Mouse (Mus musculus) CH12.LX (cell line): ENCODE data around the gene Pik3c2g. TPM values are rescaled to one million over a fixed set of nuclear protein-coding genes. Genes with fewer than 3 reads are reported as not detected.

Source experiments
- DNase-seq: peaks from one replicate; pipeline ENCODE4 v3.0.0-alpha.2; 2013; ENCODE audit errors: extremely low read depth
- H3K27ac ChIP-seq: 2 replicates; pipeline ENCODE4 v1.5.1; 2012; ENCODE audit warnings: low read depth, mild to moderate bottlenecking, control low read depth, moderate library complexity; ENCODE audit not compliant: insufficient read depth
- H3K27me3 ChIP-seq: replicated peaks from 2 replicates; pipeline ENCODE3; 2012; ENCODE audit warnings: inconsistent platforms
- H3K36me3 ChIP-seq, 2 experiments: replicated peaks in 1 of 2; 2 replicates each; pipeline versions ENCODE3 to v1.6.1; 2012; ENCODE audit warnings: inconsistent platforms in 1 of 2, low read length in 1 of 2, mild to moderate bottlenecking in 1 of 2, mixed read lengths in 1 of 2, moderate library complexity in 1 of 2; ENCODE audit not compliant: control insufficient read depth in 1 of 2, insufficient read depth in 1 of 2
- H3K4me1 ChIP-seq, 2 experiments: 2 replicates each; pipeline ENCODE4 v1.6.1; 2012; ENCODE audit warnings: inconsistent platforms in 1 of 2, moderate library complexity in 1 of 2; ENCODE audit not compliant: insufficient read depth in 2 of 2, control insufficient read depth in 1 of 2
- H3K4me2 ChIP-seq: 2 replicates; pipeline ENCODE4 v1.6.1; 2012; ENCODE audit warnings: low read depth, mild to moderate bottlenecking, control low read depth; ENCODE audit not compliant: poor library complexity, insufficient read depth, severe bottlenecking
- H3K4me3 ChIP-seq, 3 experiments: fragments of 150-350 bp in 1 of 3; sonication (generic) in 1 of 3; replicated peaks in 1 of 3; 2 replicates each; pipeline versions ENCODE3 to v1.5.1; 2011 to 2012; ENCODE audit warnings: low read depth in 2 of 3, low read length in 2 of 3, mild to moderate bottlenecking in 2 of 3, moderate library complexity in 2 of 3, control low read depth in 1 of 3, improper control_type of control experiment in 1 of 3, inconsistent platforms in 1 of 3, mixed read lengths in 1 of 3; ENCODE audit not compliant: poor library complexity in 1 of 3
- H3K79me2 ChIP-seq: replicated peaks from 2 replicates; pipeline ENCODE4 v1.6.1; 2012; ENCODE audit warnings: mild to moderate bottlenecking, moderate library complexity; ENCODE audit not compliant: control insufficient read depth, poor library complexity, insufficient read depth, severe bottlenecking; ENCODE audit errors: extremely low read depth
- H3K9ac ChIP-seq: 2 replicates; pipeline ENCODE4 v1.6.1; 2012; ENCODE audit warnings: low read depth, mild to moderate bottlenecking, control low read depth, moderate library complexity; ENCODE audit not compliant: insufficient read depth
- H3K9me3 ChIP-seq: replicated peaks from 2 replicates; pipeline ENCODE3; 2012; ENCODE audit warnings: low read length, inconsistent platforms, mixed read lengths
- BHLHE40 ChIP-seq: IDR thresholded peaks from 2 replicates; pipeline ENCODE4 v1.6.1; 2011; ENCODE audit warnings: mild to moderate bottlenecking, low read depth, low read length, improper control_type of control experiment
- CHD1 ChIP-seq: IDR thresholded peaks from 2 replicates; pipeline ENCODE4 v1.6.1; 2012; ENCODE audit warnings: low read depth, low read length, improper control_type of control experiment, inconsistent platforms
- CTCF ChIP-seq, 2 experiments: IDR thresholded peaks in 1 of 2; conservative IDR thresholded peaks in 1 of 2; 2 replicates each; pipeline ENCODE4 v1.5.1; 2011 to 2012; ENCODE audit warnings: low read depth in 2 of 2, low read length in 2 of 2, improper control_type of control experiment in 1 of 2, inconsistent platforms in 1 of 2, mild to moderate bottlenecking in 1 of 2, moderate library complexity in 1 of 2
- E2F4 ChIP-seq: IDR thresholded peaks from 2 replicates; pipeline ENCODE4 v1.6.1; 2011; ENCODE audit warnings: low read depth, low read length, improper control_type of control experiment; ENCODE audit not compliant: insufficient replicate concordance
- EP300 ChIP-seq: IDR thresholded peaks from 2 replicates; pipeline ENCODE4 v1.6.1; 2011; ENCODE audit warnings: low read length, improper control_type of control experiment
- IRF4 ChIP-seq: IDR thresholded peaks from 2 replicates; pipeline ENCODE4 v1.6.1; 2014; ENCODE audit warnings: low read depth, mild to moderate bottlenecking, inconsistent platforms, low read length, improper control_type of control experiment
- JUN ChIP-seq: IDR thresholded peaks from 2 replicates; pipeline ENCODE4 v1.6.1; 2011; ENCODE audit warnings: low read depth, mild to moderate bottlenecking, low read length, improper control_type of control experiment, moderate library complexity; ENCODE audit not compliant: insufficient read depth
- JUND ChIP-seq: conservative IDR thresholded peaks from 2 replicates; pipeline ENCODE4 v1.6.1; 2011; ENCODE audit warnings: low read depth, low read length, improper control_type of control experiment
- KAT2A ChIP-seq: IDR thresholded peaks from 2 replicates; pipeline ENCODE4 v1.6.1; 2012; ENCODE audit warnings: low read length, improper control_type of control experiment, inconsistent platforms; ENCODE audit not compliant: insufficient replicate concordance
- MAFK ChIP-seq: IDR thresholded peaks from 2 replicates; pipeline ENCODE4 v1.6.1; 2011; ENCODE audit warnings: low read length, improper control_type of control experiment; ENCODE audit not compliant: insufficient replicate concordance
- MAZ ChIP-seq: IDR thresholded peaks from 2 replicates; pipeline ENCODE4 v1.6.1; 2012; ENCODE audit warnings: low read depth, mild to moderate bottlenecking, inconsistent platforms, low read length, improper control_type of control experiment, moderate library complexity
- MEF2A ChIP-seq: IDR thresholded peaks from 2 replicates; pipeline ENCODE4 v1.6.1; 2014; ENCODE audit warnings: low read depth, mild to moderate bottlenecking, inconsistent platforms, low read length, improper control_type of control experiment, borderline replicate concordance
- MXI1 ChIP-seq: IDR thresholded peaks from 2 replicates; pipeline ENCODE4 v1.6.1; 2011; ENCODE audit warnings: mild to moderate bottlenecking, low read depth, low read length, improper control_type of control experiment
- MYC ChIP-seq: IDR thresholded peaks from 2 replicates; pipeline ENCODE4 v1.6.1; 2011; ENCODE audit warnings: low read depth, mild to moderate bottlenecking, improper control_type of control experiment, low read length
- NELFE ChIP-seq: IDR thresholded peaks from 2 replicates; pipeline ENCODE4 v1.6.1; 2011; ENCODE audit warnings: low read depth, low read length, improper control_type of control experiment
- PAX5 ChIP-seq: IDR thresholded peaks from 2 replicates; pipeline ENCODE4 v1.6.1; 2012; ENCODE audit warnings: low read length, inconsistent platforms, mixed read lengths
- RCOR1 ChIP-seq: conservative IDR thresholded peaks from 2 replicates; pipeline ENCODE4 v1.6.1; 2012; ENCODE audit warnings: low read depth, mild to moderate bottlenecking, inconsistent platforms, low read length, improper control_type of control experiment
- SIN3A ChIP-seq: IDR thresholded peaks from 2 replicates; pipeline ENCODE4 v1.6.1; 2012; ENCODE audit warnings: low read length, improper control_type of control experiment, inconsistent platforms
- SMC3 ChIP-seq: IDR thresholded peaks from 2 replicates; pipeline ENCODE4 v1.6.1; 2011; ENCODE audit warnings: low read depth, low read length, improper control_type of control experiment
- TBP ChIP-seq: conservative IDR thresholded peaks from 2 replicates; pipeline ENCODE4 v1.6.1; 2011; ENCODE audit warnings: low read depth, low read length, improper control_type of control experiment
- TCF12 ChIP-seq: IDR thresholded peaks from 2 replicates; pipeline ENCODE4 v1.6.1; 2014; ENCODE audit warnings: low read depth, mild to moderate bottlenecking, inconsistent platforms, low read length, improper control_type of control experiment
- UBTF ChIP-seq: IDR thresholded peaks from 2 replicates; pipeline ENCODE4 v1.6.1; 2012; ENCODE audit warnings: low read depth, mild to moderate bottlenecking, inconsistent platforms, low read length, improper control_type of control experiment, moderate library complexity
- USF2 ChIP-seq: conservative IDR thresholded peaks from 2 replicates; pipeline ENCODE4 v1.6.1; 2011; ENCODE audit warnings: low read depth, low read length, improper control_type of control experiment
- ZC3H11A ChIP-seq: IDR thresholded peaks from 2 replicates; pipeline ENCODE4 v1.6.1; 2012; ENCODE audit warnings: low read depth, mild to moderate bottlenecking, inconsistent platforms, low read length, improper control_type of control experiment
- ZMIZ1 ChIP-seq: IDR thresholded peaks from 2 replicates; pipeline ENCODE4 v1.6.1; 2012; ENCODE audit warnings: low read depth, mild to moderate bottlenecking, inconsistent platforms, low read length, improper control_type of control experiment
- ZNF384 ChIP-seq: IDR thresholded peaks from 2 replicates; pipeline ENCODE4 v1.6.1; 2012; ENCODE audit warnings: low read depth, low read length, improper control_type of control experiment, inconsistent platforms
- dilution Hi-C: fragments of 300-500 bp; cut with MboI; formaldehyde crosslinking; loops from 2 replicates; pipeline ENCODE4 v1.14.3; 2020; ENCODE audit warnings: low sequenced_read_pairs; ENCODE audit not compliant: extremely low pct_unique_long_range_greater_than_20kb, extremely low pct_ligation_motif_present
- in situ Hi-C: fragments of 300-500 bp; cut with MboI; formaldehyde crosslinking; loops from 3 replicates; pipeline ENCODE4 v1.14.3; 2019; ENCODE audit warnings: low sequenced_read_pairs, low pct_ligation_motif_present, low pct_unique_long_range_greater_than_20kb, mixed read lengths
- polyA plus RNA-seq: library from polyadenylated mRNA; unstranded; fragments of >175 nt; gene quantifications from 2 replicates; pipeline ENCODE4 v1.2.1, GENCODE M21; 2012; ENCODE audit warnings: low read depth; ENCODE audit not compliant: insufficient read length
- total RNA-seq, 2 experiments: library from RNA; depleted of rRNA; stranded (reverse); fragments of 300-350 nt in 1 of 2; fragments of >200 nt in 1 of 2; gene quantifications; 2 replicates each; pipeline ENCODE4 v1.2.3; 2012 to 2014

Gene Pik3c2g
- total and polyA plus RNA-seq, 3 experiments, result not detected

GRCm38 (mm10) chr6:139769744-139770473, 182.9 kb downstream of the Pik3c2g start:
- Histone ChIP-seq H3K36me3 (no peaks in the 10 kb centered on the region), H3K9me3 (peaks cover 60% of the 10 kb centered on the region), H3K4me3 (no peak overlapping the region), H3K4me1 (no peaks in the 10 kb centered on the region), H3K27ac (no peak overlapping the region), H3K9ac (no peak overlapping the region), H3K27me3 (no peaks in the 10 kb centered on the region), H3K79me2 (no peaks in the 10 kb centered on the region), H3K4me2 (no peak overlapping the region)
- TF ChIP-seq EP300, result no peak
- TF ChIP-seq ZNF384, result no peak
- TF ChIP-seq E2F4, result no peak
- TF ChIP-seq MXI1, result no peak
- no peak for TF ChIP-seq SMC3
- no peak for TF ChIP-seq UBTF
- TF ChIP-seq SIN3A, result no peak
- no peak for TF ChIP-seq TBP
- no peak for TF ChIP-seq ZC3H11A
- no peak for TF ChIP-seq MAFK
- no peak for TF ChIP-seq CHD1
- no peak for TF ChIP-seq IRF4
- TF ChIP-seq JUN, result no peak
- TF ChIP-seq KAT2A, result no peak
- no peak for TF ChIP-seq MYC
- TF ChIP-seq PAX5, result no peak
- TF ChIP-seq USF2, result no peak
- TF ChIP-seq CTCF (conservative IDR thresholded peaks at IDR 0.05 in 1 of 2, IDR thresholded peaks at IDR 0.05 in 1 of 2; ENCODE audit: low read depth in 2 of 2, low read length in 2 of 2), result no peak
- TF ChIP-seq NELFE, result no peak
- TF ChIP-seq TCF12, result no peak
- in situ Hi-C loops (no loop called here), dilution Hi-C loops (no loop called here)
- DNase-seq, result no peak

DNA sequence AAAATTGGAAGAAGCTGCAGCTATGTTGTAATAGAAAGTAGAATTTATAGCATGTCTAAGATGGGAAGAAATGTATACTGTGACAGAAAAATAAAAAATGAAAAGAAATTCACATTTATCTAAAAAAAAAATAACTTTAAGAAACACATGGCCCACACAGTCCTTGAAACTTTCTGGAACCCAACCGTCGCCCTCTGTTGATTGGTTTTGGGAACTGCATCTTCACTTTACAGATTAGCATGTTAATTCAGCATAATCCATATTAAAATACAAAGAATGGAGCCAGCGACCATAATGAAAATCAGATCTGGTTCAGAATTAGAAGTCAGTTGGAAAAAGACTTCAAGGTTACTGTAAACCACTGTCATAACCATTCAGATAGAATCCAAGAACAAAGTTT, 183.5 kb downstream of the Pik3c2g start:
- no peak for DNase-seq
- dilution Hi-C loops, result no loop called here
- Histone ChIP-seq H3K27me3 (no peaks in the 10 kb centered on the region), H3K9ac (no peak overlapping the region), H3K79me2 (no peaks in the 10 kb centered on the region), H3K4me2 (no peak overlapping the region), H3K9me3 (peaks cover 65% of the 10 kb centered on the region), H3K36me3 (no peaks in the 10 kb centered on the region), H3K4me3 (no peak overlapping the region), H3K27ac (no peak overlapping the region)
- in situ Hi-C loops, result no loop called here
- no peak for TF ChIP-seq ZMIZ1
- TF ChIP-seq CTCF (conservative IDR thresholded peaks at IDR 0.05 in 1 of 2, IDR thresholded peaks at IDR 0.05 in 1 of 2; ENCODE audit: low read depth in 2 of 2, low read length in 2 of 2), result no peak
- no peak for TF ChIP-seq MAZ
- no peak for TF ChIP-seq MXI1
- TF ChIP-seq BHLHE40, result no peak
- TF ChIP-seq JUND, result no peak
- no peak for TF ChIP-seq E2F4
- TF ChIP-seq MEF2A, result no peak
- no peak for TF ChIP-seq RCOR1
- TF ChIP-seq, all 38 proteins: peak for 0
- H3K4me1 ChIP-seq, result no peaks in the 10 kb centered on the region
